Mouse (Mus musculus): Measurements from ENCODE around the gene Rasgef1b.

- no peak for TF ChIP-seq POLR2A (IDR thresholded peaks at IDR 0.05; ENCODE audit: extremely low read depth, insufficient read depth, low read length)
- TF ChIP-seq CTCF (IDR thresholded peaks at IDR 0.05; ENCODE audit: low read depth, low read length) = no peak
Measured at GRCm38 (mm10) chr5:99707261-99707660, 21.6 kb downstream of the Rasgef1b start.

Data from liver, adult 2 months (tissue).